Mouse (Mus musculus): ENCODE data around the gene Gm49711. TPM values are rescaled to one million over a fixed set of nuclear protein-coding genes. Genes with fewer than 3 reads are reported as not detected.
"Not testable (repeated sequence)": the region's sequence is repeated elsewhere in the genome, so short reads cannot be mapped to it uniquely, and the experiment has no call there.

The Gm49711 gene
- polyA plus RNA-seq, 1 experiment = not detected

DNA sequence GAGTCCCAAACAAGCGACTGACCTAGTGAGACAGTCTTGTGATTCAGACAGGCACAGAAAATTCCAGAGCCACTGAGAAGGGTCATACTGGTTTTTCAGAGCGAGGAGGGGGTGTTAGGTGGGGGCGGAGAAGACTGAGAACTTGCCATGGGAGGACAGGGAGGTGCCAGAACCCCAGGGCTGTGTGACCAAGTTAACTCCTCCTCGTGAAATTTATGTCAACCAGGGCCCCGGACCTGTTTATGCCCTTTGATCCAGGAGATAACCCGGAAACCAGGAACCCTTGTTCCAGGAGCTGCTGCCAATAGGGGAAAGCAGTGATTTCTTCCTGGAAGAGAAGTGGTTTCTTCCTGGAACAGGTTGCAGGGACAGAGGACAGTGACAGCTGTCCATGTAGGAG is 101.0 kb downstream of the Gm49711 start:
- Histone ChIP-seq H3K27ac (replicated peaks; ENCODE audit: low read depth, low read length) (no peak overlapping the region), H3K4me3 (ENCODE audit: insufficient read depth, low read depth, low read length) (no peak overlapping the region; the same call in 1 of the 2 replicates), H3K4me1 (ENCODE audit: control insufficient read depth, insufficient read depth, insufficient read length, low read length) (peaks cover 6% of the 10 kb centered on the region; the same call in 1 of the 2 replicates)

DNA sequence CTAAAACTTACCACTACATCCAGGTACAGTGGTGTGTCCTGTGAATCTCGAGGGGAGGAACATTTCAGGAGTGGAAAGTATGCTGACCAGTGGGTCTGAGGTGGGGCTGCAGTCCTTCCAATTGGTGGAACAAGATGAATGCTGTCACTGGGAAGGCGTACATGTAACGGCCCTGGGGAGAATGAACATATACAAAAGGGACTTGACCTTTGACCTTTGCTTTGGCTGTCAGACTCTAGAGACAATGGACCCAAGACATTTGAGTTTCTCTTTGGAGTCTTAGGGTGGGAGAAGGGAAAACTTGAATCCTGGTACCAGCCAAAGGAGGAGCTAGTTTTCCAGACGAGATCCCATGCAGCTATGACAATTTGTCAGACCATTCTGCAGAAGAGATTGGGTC is 104.2 kb downstream of the Gm49711 start:
- no peak overlapping the region for H3K27ac ChIP-seq (replicated peaks; ENCODE audit: low read depth, low read length)
- peaks cover 6% of the 10 kb centered on the region; the same call in 1 of the 2 replicates for H3K4me1 ChIP-seq (ENCODE audit: control insufficient read depth, insufficient read depth, insufficient read length, low read length)
- no peak overlapping the region for H3K4me3 ChIP-seq (ENCODE audit: insufficient read depth, low read depth, low read length)

DNA sequence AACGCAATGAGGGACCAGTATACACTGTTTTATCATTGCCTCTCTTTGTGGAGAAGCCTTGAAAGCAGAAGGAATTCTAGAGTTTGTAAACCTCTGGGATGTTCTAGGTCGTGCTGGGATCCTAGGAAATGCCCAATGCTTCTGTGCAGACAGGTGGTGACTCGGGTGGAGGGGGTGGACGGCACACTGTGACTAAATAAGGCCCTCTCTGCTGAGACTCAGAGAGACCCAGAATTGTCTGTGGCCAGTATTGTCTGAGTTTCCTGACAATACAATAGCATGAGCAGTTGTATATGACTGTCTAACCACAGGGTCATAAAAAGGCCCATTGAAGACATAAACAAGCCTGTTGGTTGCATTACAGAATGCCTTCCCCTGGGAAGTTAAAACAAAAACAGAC is 105.4 kb downstream of the Gm49711 start:
- H3K27ac ChIP-seq (replicated peaks; ENCODE audit: low read depth, low read length) = no peak overlapping the region
- H3K4me3 ChIP-seq (ENCODE audit: insufficient read depth, low read depth, low read length) = no peak overlapping the region
- H3K4me1 ChIP-seq (ENCODE audit: control insufficient read depth, insufficient read depth, insufficient read length, low read length) = peaks cover 6% of the 10 kb centered on the region; the same call in 1 of the 2 replicates

DNA sequence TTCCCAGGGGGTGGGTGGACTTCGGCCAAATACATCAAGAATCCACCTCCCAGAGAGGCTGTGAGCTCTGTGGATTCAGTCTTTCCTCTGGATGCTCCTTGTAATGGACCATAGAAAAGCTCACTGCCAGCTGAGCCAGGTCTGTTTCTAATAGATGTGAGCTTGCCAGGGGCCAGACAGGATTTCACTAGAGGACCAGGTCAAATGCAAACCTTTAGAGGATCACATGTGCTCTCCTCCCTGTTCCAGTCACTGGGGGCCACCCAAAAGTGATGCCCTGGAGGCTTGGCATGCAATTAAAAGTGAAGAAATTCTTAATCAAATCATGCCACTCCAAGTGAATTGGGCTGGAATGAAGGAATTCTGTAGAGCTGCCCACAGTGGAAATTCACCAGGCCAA is 117.9 kb downstream of the Gm49711 start:
- Histone ChIP-seq H3K4me3 (ENCODE audit: insufficient read depth, low read depth, low read length) (no peak overlapping the region), H3K27ac (replicated peaks; ENCODE audit: low read depth, low read length) (no peak overlapping the region), H3K4me1 (ENCODE audit: control insufficient read depth, insufficient read depth, insufficient read length, low read length) (peaks cover 4% of the 10 kb centered on the region; the same call in 1 of the 2 replicates)

DNA sequence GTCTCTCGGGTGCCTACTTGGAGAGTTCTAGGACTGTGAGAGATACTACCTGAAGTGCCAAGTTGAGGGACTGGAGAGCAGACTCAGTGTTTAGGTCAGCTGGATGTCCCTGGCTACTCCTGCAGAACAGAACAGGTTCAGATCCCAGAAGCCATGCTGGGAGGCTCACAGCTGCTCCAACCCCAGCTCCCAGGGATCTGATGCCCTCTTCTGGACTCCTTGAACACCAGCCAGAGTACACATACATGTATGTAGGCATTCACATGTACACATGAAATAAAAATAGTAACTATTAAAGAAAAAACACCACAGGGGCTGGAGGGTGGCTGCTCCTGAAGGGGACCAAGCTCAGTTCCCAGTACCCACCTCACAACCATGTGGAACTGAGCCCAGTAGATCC is 119.6 kb downstream of the Gm49711 start:
- H3K27ac ChIP-seq (replicated peaks; ENCODE audit: low read depth, low read length) = no peak overlapping the region
- peaks cover 4% of the 10 kb centered on the region; the same call in 1 of the 2 replicates for H3K4me1 ChIP-seq (ENCODE audit: control insufficient read depth, insufficient read depth, insufficient read length, low read length)
- no peak overlapping the region for H3K4me3 ChIP-seq (ENCODE audit: insufficient read depth, low read depth, low read length)

DNA sequence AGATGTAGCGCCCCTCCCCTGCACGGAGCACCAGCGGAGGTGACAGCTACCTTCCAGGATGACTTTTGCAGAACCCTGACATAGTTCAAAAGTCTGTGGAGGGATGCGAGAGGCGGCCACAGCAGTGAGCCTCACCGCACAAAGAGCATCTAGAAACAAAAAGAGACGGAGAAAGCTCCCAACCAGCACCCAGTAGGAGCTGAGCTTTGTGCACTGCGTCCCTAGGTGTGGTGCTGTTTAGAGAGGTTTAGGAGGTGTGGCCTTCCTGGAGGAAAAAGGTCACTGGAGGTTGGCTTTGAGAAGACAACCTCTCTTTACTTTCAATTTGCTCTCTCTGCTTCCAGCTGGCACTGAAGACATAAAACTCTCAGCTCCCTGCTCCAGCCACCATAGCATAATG is 121.2 kb downstream of the Gm49711 start:
- Histone ChIP-seq H3K4me3 (ENCODE audit: insufficient read depth, low read depth, low read length) (no peak overlapping the region), H3K4me1 (ENCODE audit: control insufficient read depth, insufficient read depth, insufficient read length, low read length) (peaks cover 4% of the 10 kb centered on the region; the same call in 1 of the 2 replicates), H3K27ac (replicated peaks; ENCODE audit: low read depth, low read length) (no peak overlapping the region)

DNA sequence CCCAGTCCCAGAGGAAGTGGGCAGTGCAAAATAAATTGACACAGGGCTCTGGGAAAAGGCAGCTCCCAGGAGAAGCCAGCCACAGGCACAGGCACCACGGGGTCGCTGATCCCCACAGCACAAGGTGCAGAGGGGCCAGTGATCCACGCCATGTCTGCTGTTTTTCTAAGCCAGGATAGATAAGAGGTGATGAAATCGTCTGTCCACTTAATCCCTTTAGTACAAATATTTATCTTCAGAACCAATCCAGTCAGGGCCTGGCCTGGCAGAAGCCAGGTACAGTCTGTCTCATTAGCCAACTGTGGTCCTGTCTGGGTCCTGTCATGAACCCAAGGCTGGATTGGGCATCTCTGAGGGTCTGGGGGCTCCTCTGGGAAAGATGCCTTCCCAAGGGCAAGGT is 125.4 kb downstream of the Gm49711 start:
- Histone ChIP-seq H3K4me3 (ENCODE audit: insufficient read depth, low read depth, low read length) (no peak overlapping the region), H3K27ac (replicated peaks; ENCODE audit: low read depth, low read length) (no peak overlapping the region), H3K4me1 (ENCODE audit: control insufficient read depth, insufficient read depth, insufficient read length, low read length) (no peaks in the 10 kb centered on the region)

DNA sequence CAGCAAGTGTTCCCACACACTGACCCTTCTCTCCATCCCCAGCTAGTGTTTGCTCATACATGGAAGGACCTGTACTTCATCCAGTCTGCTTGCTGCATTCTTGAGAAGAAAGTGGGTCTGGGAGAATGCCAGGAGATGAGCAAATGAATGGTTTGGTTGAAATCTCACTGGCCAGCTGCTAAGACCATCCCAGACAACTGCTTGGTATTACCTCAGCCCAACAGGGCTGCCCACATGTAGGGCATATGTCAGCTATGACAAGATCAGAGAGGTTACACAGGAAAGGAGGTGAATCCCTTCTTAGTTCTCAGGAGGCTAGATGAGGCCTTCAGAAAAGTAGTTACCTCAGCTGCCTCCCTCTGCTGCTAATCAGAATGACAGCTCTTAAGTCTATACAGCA is 132.5 kb downstream of the Gm49711 start:
- H3K27ac ChIP-seq (replicated peaks; ENCODE audit: low read depth, low read length) = no peak overlapping the region
- H3K4me3 ChIP-seq (ENCODE audit: insufficient read depth, low read depth, low read length) = no peak overlapping the region
- no peaks in the 10 kb centered on the region for H3K4me1 ChIP-seq (ENCODE audit: control insufficient read depth, insufficient read depth, insufficient read length, low read length)

DNA sequence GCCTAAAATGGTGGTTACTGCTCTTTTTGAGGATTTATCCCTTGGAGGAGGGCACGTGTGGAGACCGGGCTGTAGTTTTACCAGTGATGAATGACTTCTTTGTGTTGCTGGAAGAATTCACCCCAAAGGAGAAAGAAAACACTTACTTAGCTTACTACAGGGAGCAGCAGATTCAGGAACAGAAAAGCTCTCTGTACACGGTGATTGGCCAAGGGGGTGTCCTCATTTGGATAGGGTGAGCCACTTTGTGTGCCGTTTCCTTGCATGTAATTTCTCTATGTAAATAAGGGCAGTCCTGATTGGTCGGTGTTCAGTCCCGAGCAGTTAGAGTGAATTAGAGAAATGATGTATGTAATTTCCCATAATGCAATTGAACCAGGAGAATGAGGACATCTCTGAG is 137.0 kb downstream of the Gm49711 start:
- H3K27ac ChIP-seq (replicated peaks; ENCODE audit: low read depth, low read length) = no peak overlapping the region
- H3K4me3 ChIP-seq (ENCODE audit: insufficient read depth, low read depth, low read length) = no peak overlapping the region
- no peaks in the 10 kb centered on the region for H3K4me1 ChIP-seq (ENCODE audit: control insufficient read depth, insufficient read depth, insufficient read length, low read length)

DNA sequence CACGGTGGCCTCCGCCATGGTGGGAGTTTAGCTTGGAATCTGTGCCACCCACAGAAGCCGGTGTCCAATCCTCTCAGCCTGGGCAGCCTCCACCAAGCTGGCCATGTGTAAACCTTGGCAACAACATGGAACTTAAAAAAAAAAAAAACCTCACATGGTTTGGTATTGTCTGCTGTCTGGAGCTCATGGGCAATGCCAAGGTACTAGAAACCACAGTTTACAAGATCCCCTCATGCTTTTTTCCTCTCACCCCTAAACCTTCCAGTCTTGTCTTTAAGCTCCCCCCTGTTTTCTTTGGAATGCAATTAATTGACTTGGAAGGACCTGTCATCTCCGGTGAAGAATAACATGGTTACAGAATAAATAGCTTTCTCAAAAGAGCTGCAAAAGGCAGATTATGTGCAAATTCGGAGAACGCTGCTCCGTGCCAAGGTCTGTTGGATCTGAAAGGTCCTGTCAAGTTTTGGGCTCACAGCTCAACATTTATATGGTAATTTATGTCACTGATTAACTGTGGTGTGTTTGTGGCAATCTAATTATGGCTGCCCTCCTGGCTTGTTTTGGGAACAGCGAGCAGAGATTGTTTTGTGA is 138.7 kb downstream of the Gm49711 start:
- no peak overlapping the region for H3K27ac ChIP-seq (replicated peaks; ENCODE audit: low read depth, low read length)

DNA sequence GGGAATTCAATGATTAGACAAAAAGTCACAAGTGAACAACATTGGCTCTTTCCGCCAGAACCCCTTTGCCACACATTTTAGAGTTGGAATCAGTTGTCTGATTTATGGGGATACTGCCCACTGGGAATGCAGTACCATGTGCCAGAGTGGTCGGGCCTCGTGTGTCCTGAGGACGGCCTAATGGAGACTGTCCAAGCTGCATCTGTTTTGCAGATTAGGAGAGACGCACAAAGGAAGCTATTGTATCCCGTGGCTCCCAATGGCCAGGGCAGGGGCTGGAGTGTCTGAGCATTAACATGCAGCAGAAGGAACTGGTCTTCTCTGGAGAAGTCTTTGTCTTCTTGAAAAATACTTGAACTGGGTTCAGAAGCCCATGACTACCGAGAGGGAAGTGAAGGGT is 142.5 kb downstream of the Gm49711 start:
- H3K27ac ChIP-seq (replicated peaks; ENCODE audit: low read depth, low read length) = no peak overlapping the region
- peaks cover 3% of the 10 kb centered on the region for H3K4me1 ChIP-seq (ENCODE audit: control insufficient read depth, insufficient read depth, insufficient read length, low read length)
- no peak overlapping the region for H3K4me3 ChIP-seq (ENCODE audit: insufficient read depth, low read depth, low read length)

More for the DNA sequence above, 138.7 kb downstream of the Gm49711 start:
- Histone ChIP-seq H3K4me1 (ENCODE audit: control insufficient read depth, insufficient read depth, insufficient read length, low read length) (peaks cover 3% of the 10 kb centered on the region), H3K4me3 (ENCODE audit: insufficient read depth, low read depth, low read length) (no peak overlapping the region)

DNA sequence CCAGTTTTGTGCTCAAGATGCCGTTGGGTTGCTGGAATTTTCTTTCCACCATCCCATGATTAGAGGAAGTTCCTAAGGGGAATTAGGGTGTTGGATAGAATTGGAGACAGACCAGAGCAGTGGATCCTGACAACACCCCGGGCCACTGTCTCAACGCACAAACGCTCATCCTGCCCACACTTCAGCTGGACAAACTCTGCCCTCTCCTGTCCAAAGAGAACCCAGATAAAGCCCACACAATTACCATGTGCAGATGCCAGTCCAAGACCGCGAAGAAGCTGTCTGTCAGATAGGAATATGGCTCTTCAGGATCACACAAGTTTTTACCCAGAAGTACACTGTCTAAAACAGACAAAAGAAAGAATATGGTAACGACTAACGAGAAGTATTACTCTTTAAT is 145.5 kb downstream of the Gm49711 start:
- Histone ChIP-seq H3K4me3 (ENCODE audit: insufficient read depth, low read depth, low read length) (no peak overlapping the region), H3K4me1 (ENCODE audit: control insufficient read depth, insufficient read depth, insufficient read length, low read length) (peaks cover 3% of the 10 kb centered on the region), H3K27ac (replicated peaks; ENCODE audit: low read depth, low read length) (no peak overlapping the region)

DNA sequence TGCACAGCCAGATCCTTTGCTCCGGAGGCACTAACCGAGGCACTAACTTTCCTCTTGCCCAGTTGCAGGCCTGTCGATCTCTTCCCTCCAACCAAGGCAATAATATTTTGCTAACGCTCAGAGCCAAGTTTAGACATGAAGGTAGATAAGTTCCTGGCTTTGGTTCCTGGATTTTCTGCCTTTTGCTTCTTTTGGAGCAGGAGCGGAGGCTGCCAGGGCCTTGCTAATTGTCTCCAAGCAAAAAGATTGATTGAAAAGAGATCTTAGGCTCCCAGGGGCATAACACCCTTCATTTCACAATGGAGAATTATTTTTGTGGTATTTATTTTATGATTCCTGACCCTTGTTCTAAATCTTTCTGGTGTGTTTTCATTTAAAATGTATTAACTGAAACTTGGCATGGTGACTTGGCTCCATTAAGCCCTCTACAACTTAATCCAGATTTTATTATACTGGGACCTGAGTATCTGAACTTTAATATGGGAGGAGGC is 151.2 kb downstream of the Gm49711 start:
- 0 out of 2 replicates have a peak, but pooled peaks cover 4% of the 10 kb centered on the region for H3K4me1 ChIP-seq (ENCODE audit: control insufficient read depth, insufficient read depth, insufficient read length, low read length)

DNA sequence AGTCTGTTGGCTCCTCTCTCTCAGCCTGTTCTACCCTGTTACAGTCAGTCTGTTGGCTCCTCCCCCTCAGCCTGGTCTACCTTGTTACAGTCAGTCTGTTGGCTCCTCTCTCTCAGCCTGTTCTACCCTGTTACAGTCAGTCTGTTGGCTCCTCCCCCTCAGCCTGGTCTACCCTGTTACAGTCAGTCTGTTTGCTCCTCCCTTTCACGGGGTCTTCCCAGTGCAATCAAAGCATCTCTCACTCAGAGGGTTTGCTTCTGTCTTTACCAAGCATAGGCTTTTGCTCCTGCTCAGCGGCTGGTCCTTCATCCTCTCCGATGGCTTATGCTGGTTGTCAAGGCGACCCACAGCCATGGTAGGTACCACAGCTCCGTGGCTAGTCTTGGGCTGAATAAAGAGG is 152.2 kb downstream of the Gm49711 start:
- H3K27ac ChIP-seq (replicated peaks; ENCODE audit: low read depth, low read length); H3K4me1 ChIP-seq (ENCODE audit: control insufficient read depth, insufficient read depth, insufficient read length, low read length); H3K4me3 ChIP-seq (ENCODE audit: insufficient read depth, low read depth, low read length): not testable (repeated sequence)

More for the DNA sequence above, 151.2 kb downstream of the Gm49711 start:
- no peak overlapping the region for H3K4me3 ChIP-seq (ENCODE audit: insufficient read depth, low read depth, low read length)
- no peak overlapping the region for H3K27ac ChIP-seq (replicated peaks; ENCODE audit: low read depth, low read length)

DNA sequence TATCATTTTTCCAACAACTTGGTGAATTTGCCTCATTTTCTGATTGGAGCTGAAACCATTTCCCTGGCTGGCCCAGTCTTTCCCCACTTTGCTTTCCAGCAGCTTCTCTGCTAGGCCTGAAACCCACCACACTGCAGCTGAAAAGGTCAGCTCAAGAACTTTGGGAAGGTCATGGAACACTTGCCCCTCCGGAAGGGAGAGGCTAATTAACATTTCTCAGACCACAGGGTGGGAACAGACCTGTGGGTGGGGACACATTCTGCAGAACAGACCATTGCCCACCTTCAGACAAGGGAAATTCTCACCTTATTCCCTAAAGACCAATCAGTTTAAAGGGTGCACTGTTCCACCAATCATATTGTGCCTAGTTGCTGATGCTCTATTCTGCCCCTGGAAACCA is 155.8 kb downstream of the Gm49711 start:
- H3K27ac ChIP-seq (replicated peaks; ENCODE audit: low read depth, low read length); H3K4me1 ChIP-seq (ENCODE audit: control insufficient read depth, insufficient read depth, insufficient read length, low read length); H3K4me3 ChIP-seq (ENCODE audit: insufficient read depth, low read depth, low read length): not testable (repeated sequence)

DNA sequence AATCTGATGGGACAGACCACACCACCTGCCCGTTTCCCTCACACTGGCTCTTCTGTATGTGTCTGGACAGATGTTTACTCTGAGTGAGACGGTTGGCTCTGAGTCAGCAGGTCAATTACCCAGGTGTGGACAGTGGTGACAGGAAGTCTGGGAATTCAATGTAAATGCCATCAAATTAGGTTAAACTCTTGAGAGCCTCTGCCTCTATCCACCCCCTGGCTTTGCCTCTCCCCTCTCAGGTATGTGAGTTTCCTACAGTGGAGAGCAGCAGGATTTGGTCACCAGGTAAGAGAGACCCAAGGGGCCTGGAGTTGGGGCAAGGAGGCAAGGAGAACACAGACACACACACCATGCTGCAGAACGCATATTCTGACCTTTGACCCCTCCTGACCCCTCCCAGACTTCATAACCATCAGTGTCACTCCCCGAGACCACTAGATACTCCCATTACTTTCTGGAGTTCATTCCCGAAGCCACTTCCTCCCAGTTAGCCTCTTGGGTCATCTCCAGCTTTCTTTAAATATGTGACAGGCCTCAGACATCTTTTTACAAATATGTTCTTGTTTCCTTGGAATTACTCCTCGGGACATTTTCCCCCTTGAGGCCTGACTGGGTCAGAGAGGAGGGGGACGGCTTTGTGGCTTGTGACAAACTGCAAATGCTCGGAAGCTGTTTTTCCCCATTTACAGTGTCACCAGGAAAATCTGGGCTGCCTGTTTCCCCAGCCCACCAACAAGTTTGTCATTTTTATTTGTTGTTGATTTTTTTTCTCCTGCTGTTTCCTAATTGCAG is 157.7 kb downstream of the Gm49711 start:
- Histone ChIP-seq H3K4me3 (ENCODE audit: insufficient read depth, low read depth, low read length) (no peak overlapping the region), H3K4me1 (ENCODE audit: control insufficient read depth, insufficient read depth, insufficient read length, low read length) (peaks cover 4% of the 10 kb centered on the region; the same call in 1 of the 2 replicates), H3K27ac (replicated peaks; ENCODE audit: low read depth, low read length) (peak overlapping the region; percentile 34)
